Mouse (Mus musculus): ENCODE data around the gene Pla1a.
A peak's percentile ranks its signal among the peaks of the same experiment; 100 is the strongest.
"Not testable (repeated sequence)": the region's sequence is repeated elsewhere in the genome, so short reads cannot be mapped to it uniquely, and the experiment has no call there.

The Pla1a gene

GRCm38 (mm10) chr16:38432498-38433425 is at the start of gene Pla1a:
TSS of gene Pla1a (minus strand) at chr16:38433145.
- peak; percentile 19 for DNase-seq

GRCm38 (mm10) chr16:38481327-38481726 is 48.4 kb upstream of the Pla1a start:
- no peak for DNase-seq

DNA sequence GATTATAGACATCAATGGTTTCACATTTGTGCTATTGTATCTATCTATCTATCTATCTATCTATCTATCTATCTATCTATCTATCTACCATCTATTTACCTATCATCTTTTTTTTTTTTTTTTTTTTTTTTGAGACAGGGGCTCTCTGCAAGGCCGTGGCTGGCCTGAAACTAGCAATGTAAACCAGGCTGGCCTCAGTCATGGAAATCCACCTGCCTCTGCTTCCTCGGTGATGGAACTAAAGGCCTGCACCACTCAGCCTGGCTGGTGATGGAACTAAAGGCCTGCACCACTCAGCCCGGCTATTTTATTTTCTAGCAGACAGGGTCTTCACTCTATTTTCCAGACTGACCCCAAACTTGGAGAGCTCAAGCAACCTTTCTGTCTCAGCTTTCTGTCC is 45.4 kb upstream of the Pla1a start:
- DNase-seq = no peak

DNA sequence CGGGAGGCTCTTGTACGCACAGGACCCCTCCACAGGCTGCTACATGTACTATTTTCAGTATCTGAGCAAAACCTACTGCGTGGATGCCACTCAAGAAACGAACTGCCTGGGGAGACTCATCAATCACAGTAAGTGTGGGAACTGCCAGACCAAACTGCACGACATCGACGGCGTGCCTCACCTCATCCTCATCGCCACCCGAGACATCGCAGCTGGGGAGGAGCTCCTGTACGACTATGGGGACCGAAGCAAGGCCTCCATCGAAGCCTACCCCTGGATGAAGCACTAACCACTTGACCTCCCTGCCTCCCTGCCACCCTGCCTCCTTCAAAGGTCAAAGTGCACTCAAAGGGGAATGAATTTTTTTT is 44.3 kb upstream of the Pla1a start:
- DNase-seq = not testable (repeated sequence)

DNA sequence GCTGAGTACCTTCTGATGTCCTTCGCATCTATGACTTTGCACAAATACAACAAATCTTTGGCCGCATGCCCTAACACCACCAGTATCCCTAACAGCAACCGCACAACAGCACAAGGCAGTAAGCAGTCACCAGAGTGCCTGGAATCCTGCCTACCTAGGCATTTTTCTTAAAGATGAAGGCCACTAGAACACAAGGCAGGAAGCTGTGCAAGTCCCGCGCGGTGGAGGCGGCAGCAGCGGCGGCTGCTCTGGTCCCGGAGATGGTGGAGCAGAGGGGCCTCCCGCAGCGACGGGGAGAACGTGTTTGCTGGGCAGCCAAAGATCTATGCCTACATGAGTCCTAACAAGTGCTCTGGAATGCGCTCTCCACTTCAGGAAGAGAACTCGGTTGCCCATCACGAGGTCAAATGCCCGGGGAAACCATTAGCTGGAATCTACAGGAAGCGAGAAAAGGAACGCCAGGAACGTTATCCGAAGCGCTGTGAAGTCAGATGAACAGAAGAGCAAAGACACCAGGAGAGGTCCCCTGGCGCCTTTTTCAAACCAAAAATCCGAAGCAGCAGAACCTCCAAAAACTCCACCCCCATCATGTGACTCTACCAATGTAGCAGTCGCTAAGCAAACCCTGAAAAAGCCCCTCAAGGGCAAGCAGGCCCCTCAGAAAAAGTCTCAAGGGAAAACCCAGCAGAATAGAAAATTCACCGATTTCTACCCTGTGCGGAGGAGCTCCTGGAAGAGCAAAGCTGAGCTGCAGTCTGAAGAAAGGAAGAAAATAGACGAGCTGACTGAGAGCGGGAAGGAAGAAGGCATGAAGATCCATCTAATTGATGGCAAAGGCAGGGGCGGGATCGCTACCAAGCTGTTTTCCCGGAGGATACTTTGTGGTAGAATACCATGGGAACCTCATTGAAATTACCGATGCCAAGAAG is 43.6 kb upstream of the Pla1a start:
- DNase-seq = peak; percentile 41

GRCm38 (mm10) chr16:38475681-38476311 is 42.9 kb upstream of the Pla1a start:
- no peak for DNase-seq

DNA sequence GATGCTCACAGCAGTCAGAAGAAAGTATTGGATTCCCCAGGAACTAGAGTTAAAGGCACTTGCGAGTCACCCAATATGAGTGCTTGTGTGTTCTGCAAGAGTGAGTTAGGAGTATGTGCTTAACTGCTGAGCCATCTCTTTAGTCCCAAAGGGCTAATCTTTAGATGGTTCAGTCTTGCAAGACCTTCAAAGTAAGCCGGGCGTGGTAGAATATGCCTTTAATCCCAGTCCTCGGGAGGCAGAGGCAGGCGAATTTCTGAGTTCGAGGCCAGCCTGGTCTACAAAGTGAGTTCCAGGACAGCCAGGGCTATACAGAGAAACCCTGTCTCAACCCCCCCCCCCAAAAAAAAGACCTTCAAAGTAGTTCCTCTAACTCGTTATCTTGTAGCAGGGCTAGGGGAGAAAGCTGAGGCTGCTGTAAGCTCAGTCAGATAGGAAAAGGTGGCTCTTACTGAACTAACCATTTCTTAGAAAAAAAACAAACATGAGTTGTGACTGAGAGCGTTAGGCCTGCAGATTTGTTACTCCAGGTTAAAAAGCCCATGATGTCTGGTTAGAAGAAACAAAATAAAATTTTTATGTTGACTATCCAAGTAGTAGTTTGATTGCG is 41.8 kb upstream of the Pla1a start:
- no peak for DNase-seq

DNA sequence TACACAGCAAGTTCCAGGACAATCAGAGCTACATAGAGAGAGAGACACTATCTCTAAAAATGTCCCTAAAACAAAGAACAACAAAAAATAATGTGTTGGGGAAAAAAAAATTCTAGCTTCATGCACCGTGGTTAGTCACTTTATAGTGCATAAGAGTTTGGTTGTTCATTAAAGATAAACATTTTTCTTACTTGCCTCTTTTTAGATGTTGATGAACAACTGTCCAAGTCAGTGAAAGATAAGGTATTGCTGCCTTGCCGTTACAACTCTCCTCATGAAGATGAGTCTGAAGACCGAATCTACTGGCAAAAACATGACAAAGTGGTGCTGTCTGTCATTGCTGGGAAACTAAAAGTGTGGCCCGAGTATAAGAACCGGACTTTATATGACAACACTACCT is 40.7 kb upstream of the Pla1a start:
- no peak for DNase-seq

DNA sequence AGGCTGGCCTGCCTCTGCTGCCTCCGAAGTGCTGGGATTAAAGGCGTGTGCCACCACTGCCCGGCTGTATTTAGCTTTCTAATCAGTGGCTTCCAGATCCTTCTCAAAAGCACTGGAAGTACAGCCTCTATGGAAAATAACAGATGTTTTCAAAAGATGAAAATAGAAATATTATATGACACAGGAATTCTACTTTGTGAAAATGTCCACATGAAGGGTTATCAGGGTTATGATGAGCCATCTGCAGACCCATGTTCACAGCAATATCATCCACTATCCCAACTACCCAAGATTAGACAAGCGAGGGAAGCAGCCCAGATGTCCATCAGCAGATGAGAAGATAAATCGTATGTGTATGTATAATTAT is 39.5 kb upstream of the Pla1a start:
- no peak for DNase-seq

DNA sequence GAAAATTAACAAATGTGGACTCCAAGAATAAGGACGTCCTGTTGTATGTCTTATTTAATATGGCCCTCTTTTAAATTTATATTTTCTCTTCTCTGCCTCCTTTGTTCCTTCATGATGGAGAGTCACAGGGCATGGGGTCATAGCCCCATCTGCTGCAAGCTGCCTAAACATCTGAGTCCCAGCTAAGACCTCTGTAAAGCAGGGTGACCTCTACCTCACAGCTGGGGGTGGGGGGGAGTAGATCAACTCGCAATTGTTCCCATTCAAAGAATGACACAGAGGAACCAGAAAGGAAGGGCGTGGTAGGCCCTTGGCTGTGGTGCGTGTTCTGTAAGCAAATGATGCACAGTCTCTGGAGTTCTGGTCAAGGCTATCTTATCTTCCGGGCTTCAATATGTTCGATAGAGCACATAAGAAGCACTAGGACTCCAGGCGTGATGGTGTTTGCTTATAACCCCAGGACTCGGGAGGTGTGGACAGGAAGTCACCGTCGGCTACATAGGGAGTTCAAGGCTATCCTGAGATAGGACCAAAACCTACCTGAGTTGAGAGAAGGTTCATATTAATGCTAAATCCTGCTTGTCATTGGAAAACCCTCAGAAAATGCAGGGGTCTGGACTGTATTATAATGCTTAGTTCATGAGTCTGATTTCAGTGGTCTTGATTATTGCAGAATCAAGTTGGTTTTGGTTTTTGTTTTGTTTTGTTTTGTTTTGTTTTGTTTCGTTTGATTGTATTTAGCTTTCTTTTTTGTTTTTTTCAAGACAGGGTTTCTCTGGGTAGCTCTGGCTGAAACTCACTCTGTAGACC is 39.0 kb upstream of the Pla1a start:
- DNase-seq = no peak

GRCm38 (mm10) chr16:38469437-38469836 is 36.5 kb upstream of the Pla1a start:
- DNase-seq = no peak

- no peak for DNase-seq
These were observed 35.7 kb upstream of the Pla1a start for GRCm38 (mm10) chr16:38468706-38469018.

- DNase-seq = no peak
These were observed 35.2 kb upstream of the Pla1a start for GRCm38 (mm10) chr16:38467917-38468705.

DNA sequence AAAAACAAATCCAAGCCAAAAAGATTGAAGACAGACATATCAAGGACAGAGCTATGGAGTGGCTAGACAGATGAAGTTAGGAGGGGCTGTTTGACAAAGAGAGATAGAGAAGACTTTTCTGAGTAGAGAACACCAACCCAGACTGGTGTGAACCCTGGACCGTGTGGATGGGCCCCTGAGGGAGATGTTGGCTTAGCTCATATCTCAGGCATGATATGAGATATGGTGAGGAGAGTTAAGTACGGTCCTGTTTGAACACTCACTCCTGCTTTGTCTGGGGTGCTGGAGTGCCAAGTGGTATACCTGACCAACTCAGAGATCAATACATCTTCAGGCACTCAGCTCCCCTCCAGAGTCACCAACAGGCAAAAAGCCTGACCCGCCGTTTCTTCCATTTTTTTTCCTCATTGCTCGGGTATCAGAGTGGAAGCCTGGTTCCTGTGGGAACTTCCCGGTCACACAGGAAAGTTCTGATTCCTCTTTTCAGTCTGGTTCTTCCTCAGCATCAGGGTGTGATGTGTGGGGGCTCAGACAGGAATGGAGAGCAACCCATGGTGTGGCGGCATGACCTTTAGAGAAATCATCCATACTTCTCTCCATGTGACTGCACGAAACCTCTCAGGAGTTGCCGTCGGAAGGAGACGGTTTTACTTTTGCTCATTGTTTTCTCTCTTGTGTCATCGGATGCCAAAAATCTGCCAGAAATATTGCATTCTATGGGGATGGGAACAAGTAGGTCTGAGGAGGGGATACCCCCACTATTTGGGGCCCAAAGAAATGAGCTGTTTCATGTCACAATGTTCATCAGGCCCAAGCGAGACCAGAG is 34.4 kb upstream of the Pla1a start:
- no peak for DNase-seq

DNA sequence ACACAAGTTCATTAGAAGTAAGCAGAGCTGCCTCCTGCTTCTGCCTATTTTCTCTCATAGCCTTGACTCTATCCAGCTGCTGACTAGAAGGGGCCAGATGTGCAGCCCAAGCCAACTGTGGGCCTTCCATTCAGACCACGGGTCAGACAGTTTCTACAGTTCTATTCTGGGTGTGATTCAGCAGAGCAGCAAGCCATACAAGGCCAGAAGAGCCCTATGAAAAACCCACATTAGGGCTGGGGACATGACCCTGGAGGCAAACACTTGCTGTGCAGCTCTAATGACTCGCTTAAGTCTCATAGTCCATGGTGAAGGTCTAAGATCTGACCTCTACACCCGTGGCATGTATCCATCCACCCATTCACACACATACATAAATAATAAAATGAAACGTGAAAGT is 33.1 kb upstream of the Pla1a start:
- DNase-seq = no peak

DNA sequence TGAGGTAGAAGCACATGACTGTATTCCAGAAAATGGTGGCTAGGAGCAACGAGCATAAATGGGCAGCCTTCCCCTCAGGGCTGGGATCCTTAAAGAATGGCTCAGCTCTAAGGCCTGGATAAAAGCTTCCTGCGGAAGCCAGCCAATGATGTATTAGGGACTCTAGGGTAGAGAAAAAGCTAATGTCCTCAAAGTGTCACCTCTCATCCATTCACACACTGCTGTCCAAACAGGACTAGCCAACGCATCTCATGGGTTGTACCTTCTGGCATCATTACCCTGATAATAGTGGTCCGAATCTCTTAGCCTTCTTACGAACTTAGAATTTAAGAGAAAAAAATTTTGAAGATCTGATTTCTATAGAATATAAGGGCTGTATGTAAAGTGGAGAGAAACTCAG is 30.4 kb upstream of the Pla1a start:
- DNase-seq = no peak

DNA sequence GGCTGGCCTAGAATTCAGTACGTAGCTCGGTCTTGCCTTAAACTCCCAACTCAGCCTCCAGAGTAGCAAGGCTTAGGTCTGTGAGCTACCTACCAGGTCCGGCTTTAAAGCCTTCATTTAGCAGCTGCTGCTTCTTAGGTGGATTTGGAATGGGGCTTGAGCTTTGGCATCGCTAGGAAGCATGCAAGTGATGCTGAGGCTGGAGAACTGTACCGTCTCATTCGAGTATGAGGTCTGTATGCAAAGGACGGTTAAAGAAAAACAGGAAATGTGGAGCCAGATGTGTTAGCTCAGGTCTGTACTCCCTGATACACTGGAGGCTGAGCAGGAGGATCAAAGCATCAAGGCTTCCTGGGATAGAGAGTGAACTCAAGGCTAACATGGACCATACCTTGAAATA is 29.2 kb upstream of the Pla1a start:
- DNase-seq = no peak

DNA sequence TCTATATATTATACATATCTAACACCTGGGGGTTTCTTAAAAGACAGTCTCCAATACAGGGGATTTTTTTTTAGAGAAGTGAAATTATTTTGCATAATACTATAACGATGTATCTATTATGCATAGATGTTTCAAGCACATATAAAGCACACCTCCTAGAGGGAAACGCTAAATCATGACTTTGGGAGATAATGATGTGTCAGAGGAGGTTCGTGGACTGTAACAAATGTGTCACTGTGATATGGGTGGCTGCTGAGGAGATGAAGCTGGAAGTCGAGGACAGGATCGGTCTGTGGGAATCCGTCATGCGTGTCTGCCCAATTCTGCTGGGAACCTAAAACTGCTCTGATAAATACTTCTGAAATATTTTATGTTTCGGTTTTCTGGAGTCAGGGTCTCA is 28.8 kb upstream of the Pla1a start:
- no peak for DNase-seq

DNA sequence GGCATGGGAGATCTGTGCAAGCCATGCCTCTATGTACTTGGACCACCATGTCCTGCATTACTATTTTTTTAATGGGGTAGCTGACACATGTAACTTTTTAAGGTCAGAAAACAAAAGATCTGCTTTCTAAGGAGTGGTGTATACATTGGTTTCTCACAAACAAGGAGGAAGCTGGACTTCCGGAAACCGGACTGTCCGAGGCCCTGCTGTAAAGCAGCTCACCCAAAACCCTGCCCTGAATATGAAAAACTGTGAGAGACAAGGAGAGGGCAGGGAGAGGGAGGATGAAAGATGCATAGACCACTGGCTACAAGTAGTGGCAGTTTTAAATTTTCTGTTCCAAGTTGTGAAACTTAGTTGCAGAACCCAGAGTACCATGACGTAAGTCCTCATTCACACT is 27.0 kb upstream of the Pla1a start:
- DNase-seq = no peak

- no peak for DNase-seq
These were observed 25.8 kb upstream of the Pla1a start for GRCm38 (mm10) chr16:38458600-38459280.
